Mouse (Mus musculus) gastrocnemius, adult 2 months (tissue): ENCODE measurements around the gene Paqr7. TPM values are rescaled to one million over a fixed set of nuclear protein-coding genes. Genes with fewer than 3 reads are reported as not detected.
"Not testable (repeated sequence)": the region's sequence is repeated elsewhere in the genome, so short reads cannot be mapped to it uniquely, and the experiment has no call there.

Source experiments
- DNase-seq: peaks from one replicate; pipeline ENCODE4 v3.0.0; 2022
- H3K27ac ChIP-seq: fragments of 200-600 bp; 2 replicates; pipeline ENCODE4 v1.8.1; 2022; ENCODE audit warnings: mild to moderate bottlenecking
- H3K4me3 ChIP-seq: fragments of 200-600 bp; 2 replicates; pipeline ENCODE4 v1.8.1; 2022; ENCODE audit warnings: mild to moderate bottlenecking, moderate library complexity
- CTCF ChIP-seq: fragments of 200-600 bp; IDR thresholded peaks from 2 replicates; pipeline ENCODE4 v1.8.1; 2022; ENCODE audit warnings: antibody characterized with exemption, mild to moderate bottlenecking, moderate library complexity
- intact Hi-C: fragments of 180-260 bp; cut with DNase I; formaldehyde crosslinking; loops from one replicate; pipeline ENCODE4 v1.15.1; 2025
- total RNA-seq, 2 experiments: library from RNA; stranded (reverse); gene quantifications; 2 replicates each; pipeline ENCODE4 v1.2.3; 2021

Gene Paqr7
- total RNA-seq, 2 experiments from 2014 or later = 1.7 to 2.3 TPM

GRCm38 (mm10) chr4:134478031-134478430, 18.5 kb upstream of the Paqr7 start:
- intact Hi-C loops = loop anchor here (1.0 to 10.0 kb wide), 2 partner anchors 82 to 213 kb away; partner anchors contain the start of gene Pafah2
- DNase-seq = peak; percentile 91
- no peak; the same call in none of the 2 replicates for TF ChIP-seq CTCF
- H3K27ac ChIP-seq = no peak overlapping the region
- H3K4me3 ChIP-seq = 0 out of 2 replicates have a peak overlapping the region, but pooled peaks have one; percentile 22

GRCm38 (mm10) chr4:134479839-134480238, 16.7 kb upstream of the Paqr7 start:
- H3K4me3 ChIP-seq = no peak overlapping the region
- peak; percentile 54 for DNase-seq
- intact Hi-C loops = loop anchor here (10.0 kb wide), 1 partner anchor 215 kb away; no protein-coding TSS in a partner anchor
- peak overlapping the region; percentile 66 for H3K27ac ChIP-seq
- no peak for TF ChIP-seq CTCF

- TF ChIP-seq CTCF = peak; percentile 94
- peak; percentile 77 for DNase-seq
- H3K4me3 ChIP-seq = no peak overlapping the region
- no peak overlapping the region for H3K27ac ChIP-seq
- intact Hi-C loops = no loop called here
Observed at GRCm38 (mm10) chr4:134480864-134481263, 15.6 kb upstream of the Paqr7 start.

- no peak for DNase-seq
- H3K27ac ChIP-seq = no peak overlapping the region
- no peak for TF ChIP-seq CTCF
- H3K4me3 ChIP-seq = no peak overlapping the region
- intact Hi-C loops = no loop called here
Observed at GRCm38 (mm10) chr4:134481270-134481669, 15.2 kb upstream of the Paqr7 start.

GRCm38 (mm10) chr4:134482442-134482841, 14.1 kb upstream of the Paqr7 start:
- DNase-seq = no peak
- Histone ChIP-seq H3K4me3 (no peak overlapping the region), H3K27ac (no peak overlapping the region)
- intact Hi-C loops = no loop called here
- TF ChIP-seq CTCF = no peak

- no peak overlapping the region for H3K27ac ChIP-seq
- no peak for DNase-seq
- intact Hi-C loops = no loop called here
- H3K4me3 ChIP-seq = no peak overlapping the region
- TF ChIP-seq CTCF = no peak
Observed at GRCm38 (mm10) chr4:134483078-134483688, 13.3 kb upstream of the Paqr7 start.

GRCm38 (mm10) chr4:134483696-134484095, 12.8 kb upstream of the Paqr7 start:
- H3K4me3 ChIP-seq = no peak overlapping the region
- intact Hi-C loops = no loop called here
- DNase-seq = no peak

GRCm38 (mm10) chr4:134484231-134484630, 12.3 kb upstream of the Paqr7 start:
- intact Hi-C loops = no loop called here
- no peak for DNase-seq
- H3K27ac ChIP-seq = no peak overlapping the region
- no peak overlapping the region for H3K4me3 ChIP-seq
- TF ChIP-seq CTCF = no peak

More at GRCm38 (mm10) chr4:134483696-134484095, 12.8 kb upstream of the Paqr7 start:
- H3K27ac ChIP-seq = no peak overlapping the region
- TF ChIP-seq CTCF = no peak

- no peak for TF ChIP-seq CTCF
- DNase-seq = no peak
- H3K27ac ChIP-seq = no peak overlapping the region
- no peak overlapping the region for H3K4me3 ChIP-seq
- intact Hi-C loops = no loop called here
Observed at GRCm38 (mm10) chr4:134485151-134485900, 11.2 kb upstream of the Paqr7 start.

- no peak overlapping the region for H3K4me3 ChIP-seq
- DNase-seq = no peak
- no peak for TF ChIP-seq CTCF
- intact Hi-C loops = no loop called here
- H3K27ac ChIP-seq = no peak overlapping the region
Observed at GRCm38 (mm10) chr4:134488211-134488610, 8.3 kb upstream of the Paqr7 start.

GRCm38 (mm10) chr4:134489986-134490665, 6.4 kb upstream of the Paqr7 start:
- DNase-seq = no peak
- intact Hi-C loops = no loop called here
- TF ChIP-seq CTCF = no peak
- no peak overlapping the region for H3K27ac ChIP-seq
- H3K4me3 ChIP-seq = no peak overlapping the region

- no peak for DNase-seq
- H3K27ac ChIP-seq = no peak overlapping the region
- intact Hi-C loops = no loop called here
- no peak for TF ChIP-seq CTCF
- H3K4me3 ChIP-seq = no peak overlapping the region
Observed at GRCm38 (mm10) chr4:134491716-134492115, 4.8 kb upstream of the Paqr7 start.

GRCm38 (mm10) chr4:134494161-134494560, 2.3 kb upstream of the Paqr7 start:
- H3K27ac ChIP-seq, H3K4me3 ChIP-seq, DNase-seq, intact Hi-C loops: not testable (repeated sequence)
